Comparison of ENCODE assay signal across 12 mouse cellular contexts in the genomic region with DNA sequence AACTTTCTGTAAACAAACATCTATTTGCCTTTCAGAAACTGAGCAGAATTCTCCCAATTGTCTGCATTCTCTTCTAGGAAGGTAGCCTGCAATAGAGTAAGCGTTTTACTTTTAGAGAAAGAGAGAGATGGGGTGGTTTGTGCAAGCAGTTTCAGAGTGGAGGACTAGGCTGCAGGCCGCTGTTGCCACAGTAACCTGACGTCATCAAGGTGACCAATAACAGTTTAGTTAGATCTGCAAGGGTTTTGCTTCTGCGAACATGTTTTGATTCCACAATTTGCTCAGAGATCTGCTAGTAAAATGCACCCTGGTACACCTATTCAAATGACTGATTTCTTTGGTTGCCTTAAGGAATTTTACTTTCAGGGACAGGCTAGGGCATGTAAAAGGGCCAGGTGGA. TPM values are rescaled to one million over a fixed set of nuclear protein-coding genes. Genes with fewer than 3 reads are reported as not detected.
DNase-seq lines count a peak whose midpoint lies in the region; ATAC-seq and TF ChIP-seq lines count a peak whose summit lies in the region.
"Had no signal": no experiment of that assay in that cellular context is flagged by ENCODE, and none has a peak within 500 bp of the region (broad histone marks: within the 10 kb centered on the region; RNA-seq: fewer than 3 reads in every experiment).

No protein-coding gene starts in this region.

- no peaks in the 10 kb centered on the region for H3K9me3 ChIP-seq in hindbrain, embryonic 12.5 days (replicated peaks)

- no peaks in the 10 kb centered on the region for H3K36me3 ChIP-seq in kidney, adult 2 months (ENCODE audit: control insufficient read depth, insufficient read depth, low read length)
- H3K36me3 ChIP-seq in hindbrain, embryonic 12.5 days, result no peaks in the 10 kb centered on the region

- no peak overlapping the region for H3K9ac ChIP-seq in hindbrain, embryonic 12.5 days

- WGBS in kidney, adult 2 months, result 39% methylated on average over 4 of the region's 4 CpGs
- 37% methylated on average over 4 of the region's 4 CpGs for WGBS in hindbrain, embryonic 12.5 days

- peak; percentile 7 for DNase-seq in kidney, adult 2 months
- DNase-seq in kidney, adult 11 months, result no peak
- peak; percentile 43 for DNase-seq in embryo, embryonic 11 days
- DNase-seq in mesoderm, embryonic 11.5 days (ENCODE audit: low read depth, low spot score), result peak; percentile 13
- no peak for DNase-seq in ovary, postnatal 10 days (ENCODE audit: low spot score)
- DNase-seq in adrenal gland, adult 18-20 months (ENCODE audit: low spot score in 2 of 2), result no peak
- DNase-seq: heart, postnatal 14 days; thymus, postnatal 25 days had no signal

- no peak for ATAC-seq in hindbrain, embryonic 12.5 days (ENCODE audit: low FRiP score)
- ATAC-seq in inflammation-experienced regulatory T-cells, adult 6 months, result no peak
- ATAC-seq: activated CD4-positive, CD25-positive, alpha-beta regulatory T cell, adult 4 months; CD4-positive, CD25-positive, alpha-beta regulatory T cell, adult 4 months had no signal

- no peak overlapping the region for H3K4me3 ChIP-seq in kidney, adult 2 months (ENCODE audit: insufficient read depth, low read depth, low read length)
- no peak overlapping the region for H3K4me3 ChIP-seq in hindbrain, embryonic 12.5 days

- TF ChIP-seq POLR2A in kidney, adult 2 months (IDR thresholded peaks at IDR 0.05; ENCODE audit: low read depth, low read length), result no peak

- H3K27ac ChIP-seq in kidney, adult 2 months (ENCODE audit: insufficient read depth, low read depth, low read length), result no peak overlapping the region
- no peak overlapping the region for H3K27ac ChIP-seq in hindbrain, embryonic 12.5 days

- no peak for TF ChIP-seq CTCF in kidney, adult 2 months (conservative IDR thresholded peaks at IDR 0.05; ENCODE audit: insufficient read depth, insufficient read length, low read depth, low read length)

- no peaks in the 10 kb centered on the region for H3K27me3 ChIP-seq in kidney, adult 2 months (replicated peaks; ENCODE audit: control insufficient read depth, insufficient read depth, low read length)
- no peaks in the 10 kb centered on the region for H3K27me3 ChIP-seq in hindbrain, embryonic 12.5 days

- H3K4me1 ChIP-seq in kidney, adult 2 months (ENCODE audit: control insufficient read depth, insufficient read depth, low read length), result no peaks in the 10 kb centered on the region
- no peaks in the 10 kb centered on the region for H3K4me1 ChIP-seq in hindbrain, embryonic 12.5 days

- peak overlapping the region; percentile 8; the same call in 1 of the 2 replicates for H3K4me2 ChIP-seq in hindbrain, embryonic 12.5 days (replicated peaks)

RNA-seq across cellular contexts. Expression of gene Bex3, which starts 43.2 kb away (rescaled TPM):
- polyA plus RNA-seq in kidney, adult 2 months (2012; rRNA removed), result 41.5 and 51.1 TPM in 2 replicates
- 656 and 680 TPM in 2 replicates for polyA plus RNA-seq in hindbrain, embryonic 12.5 days (2016; fragmentation: Nextera tagmentation; extraction: Ambion mirVana)
- 100 to 1,000 TPM in 1 of 3 experiments, 10 to 100 TPM in 2; 63.7 to 102 (median 77.7) TPM for polyA plus RNA-seq in inflammation-experienced regulatory T-cells, adult 6 months (2017; shearing (Covaris generic))
- 100 to 1,000 TPM in 1 of 2 experiments, 10 to 100 TPM in 1; 89.5 to 140 TPM for total RNA-seq in adrenal gland, adult 18-20 months (2021)

Comparison
In these comparisons a context has a peak if more than half of its experiments do, and no peak if none do; other contexts are left out.
1. DNase-seq: peak in kidney, adult 2 months (single experiment), embryo, embryonic 11 days (single experiment) and mesoderm, embryonic 11.5 days (single experiment); none in kidney, adult 11 months (single experiment), ovary, postnatal 10 days (single experiment) and adrenal gland, adult 18-20 months (0 of 2).